Mouse (Mus musculus): ENCODE measurements around the gene Anapc11.

Gene Anapc11

GRCm38 (mm10) chr11:120609250-120609649 is 11.0 kb downstream of the Anapc11 start:
- Histone ChIP-seq H3K27me3 (ENCODE audit: control insufficient read depth, insufficient read depth, low read length, poor library complexity, severe bottlenecking) (no peaks in the 10 kb centered on the region), H3K36me3 (ENCODE audit: control insufficient read depth, insufficient read depth, low read length, poor library complexity, severe bottlenecking) (peaks cover 10% of the 10 kb centered on the region)
- no peak for DNase-seq (ENCODE audit: low read depth, low spot score)

GRCm38 (mm10) chr11:120610477-120611046 is 12.3 kb downstream of the Anapc11 start:
- Histone ChIP-seq H3K36me3 (ENCODE audit: control insufficient read depth, insufficient read depth, low read length, poor library complexity, severe bottlenecking) (peaks cover 4% of the 10 kb centered on the region), H3K27me3 (ENCODE audit: control insufficient read depth, insufficient read depth, low read length, poor library complexity, severe bottlenecking) (no peaks in the 10 kb centered on the region)
- no peak for DNase-seq (ENCODE audit: low read depth, low spot score)

GRCm38 (mm10) chr11:120612763-120613162 is 14.5 kb downstream of the Anapc11 start:
- Histone ChIP-seq H3K36me3 (ENCODE audit: control insufficient read depth, insufficient read depth, low read length, poor library complexity, severe bottlenecking) (peaks cover 4% of the 10 kb centered on the region), H3K27me3 (ENCODE audit: control insufficient read depth, insufficient read depth, low read length, poor library complexity, severe bottlenecking) (no peaks in the 10 kb centered on the region)
- peak; percentile 82 for DNase-seq (ENCODE audit: low read depth, low spot score)

GRCm38 (mm10) chr11:120613481-120613972 is 15.3 kb downstream of the Anapc11 start:
- Histone ChIP-seq H3K36me3 (ENCODE audit: control insufficient read depth, insufficient read depth, low read length, poor library complexity, severe bottlenecking) (peaks cover 4% of the 10 kb centered on the region), H3K27me3 (ENCODE audit: control insufficient read depth, insufficient read depth, low read length, poor library complexity, severe bottlenecking) (no peaks in the 10 kb centered on the region)
- DNase-seq (ENCODE audit: low read depth, low spot score), result no peak

GRCm38 (mm10) chr11:120613976-120614375 is 15.8 kb downstream of the Anapc11 start:
- DNase-seq (ENCODE audit: low read depth, low spot score), result no peak
- H3K27me3 ChIP-seq (ENCODE audit: control insufficient read depth, insufficient read depth, low read length, poor library complexity, severe bottlenecking), result no peaks in the 10 kb centered on the region
- peaks cover 4% of the 10 kb centered on the region for H3K36me3 ChIP-seq (ENCODE audit: control insufficient read depth, insufficient read depth, low read length, poor library complexity, severe bottlenecking)

GRCm38 (mm10) chr11:120615167-120615566 is 16.9 kb downstream of the Anapc11 start:
- no peaks in the 10 kb centered on the region for H3K27me3 ChIP-seq (ENCODE audit: control insufficient read depth, insufficient read depth, low read length, poor library complexity, severe bottlenecking)
- no peak for DNase-seq (ENCODE audit: low read depth, low spot score)
- peaks cover 4% of the 10 kb centered on the region for H3K36me3 ChIP-seq (ENCODE audit: control insufficient read depth, insufficient read depth, low read length, poor library complexity, severe bottlenecking)

- no peak for DNase-seq (ENCODE audit: low read depth, low spot score)
- Histone ChIP-seq H3K36me3 (ENCODE audit: control insufficient read depth, insufficient read depth, low read length, poor library complexity, severe bottlenecking) (peaks cover 8% of the 10 kb centered on the region), H3K27me3 (ENCODE audit: control insufficient read depth, insufficient read depth, low read length, poor library complexity, severe bottlenecking) (no peaks in the 10 kb centered on the region)
Observed at GRCm38 (mm10) chr11:120615606-120616203, 17.5 kb downstream of the Anapc11 start.

- Histone ChIP-seq H3K36me3 (ENCODE audit: control insufficient read depth, insufficient read depth, low read length, poor library complexity, severe bottlenecking) (peaks cover 10% of the 10 kb centered on the region), H3K27me3 (ENCODE audit: control insufficient read depth, insufficient read depth, low read length, poor library complexity, severe bottlenecking) (no peaks in the 10 kb centered on the region)
- no peak for DNase-seq (ENCODE audit: low read depth, low spot score)
Observed at GRCm38 (mm10) chr11:120616617-120617294, 18.5 kb downstream of the Anapc11 start.

- DNase-seq (ENCODE audit: low read depth, low spot score), result peak; percentile 95
- peaks cover 8% of the 10 kb centered on the region for H3K36me3 ChIP-seq (ENCODE audit: control insufficient read depth, insufficient read depth, low read length, poor library complexity, severe bottlenecking)
- H3K27me3 ChIP-seq (ENCODE audit: control insufficient read depth, insufficient read depth, low read length, poor library complexity, severe bottlenecking), result no peaks in the 10 kb centered on the region
Observed at GRCm38 (mm10) chr11:120617519-120618112, 19.4 kb downstream of the Anapc11 start, which contains the start of gene Pcyt2. Pcyt2 (minus strand) TSS chr11:120617936.

GRCm38 (mm10) chr11:120618619-120619535 is 20.7 kb downstream of the Anapc11 start:
- no peak for DNase-seq (ENCODE audit: low read depth, low spot score)
- H3K27me3 ChIP-seq (ENCODE audit: control insufficient read depth, insufficient read depth, low read length, poor library complexity, severe bottlenecking), result no peaks in the 10 kb centered on the region
- H3K36me3 ChIP-seq (ENCODE audit: control insufficient read depth, insufficient read depth, low read length, poor library complexity, severe bottlenecking), result peaks cover 8% of the 10 kb centered on the region

GRCm38 (mm10) chr11:120620195-120620594 is 22.0 kb downstream of the Anapc11 start:
- Histone ChIP-seq H3K27me3 (ENCODE audit: control insufficient read depth, insufficient read depth, low read length, poor library complexity, severe bottlenecking) (no peaks in the 10 kb centered on the region), H3K36me3 (ENCODE audit: control insufficient read depth, insufficient read depth, low read length, poor library complexity, severe bottlenecking) (peaks cover 8% of the 10 kb centered on the region)
- no peak for DNase-seq (ENCODE audit: low read depth, low spot score)

GRCm38 (mm10) chr11:120622805-120623204 is 24.6 kb downstream of the Anapc11 start:
- H3K27me3 ChIP-seq (ENCODE audit: control insufficient read depth, insufficient read depth, low read length, poor library complexity, severe bottlenecking), result no peaks in the 10 kb centered on the region
- H3K36me3 ChIP-seq (ENCODE audit: control insufficient read depth, insufficient read depth, low read length, poor library complexity, severe bottlenecking), result peaks cover 8% of the 10 kb centered on the region
- DNase-seq (ENCODE audit: low read depth, low spot score), result no peak

GRCm38 (mm10) chr11:120623961-120624679 is 25.9 kb downstream of the Anapc11 start:
- Histone ChIP-seq H3K27me3 (ENCODE audit: control insufficient read depth, insufficient read depth, low read length, poor library complexity, severe bottlenecking) (no peaks in the 10 kb centered on the region), H3K36me3 (ENCODE audit: control insufficient read depth, insufficient read depth, low read length, poor library complexity, severe bottlenecking) (peaks cover 8% of the 10 kb centered on the region)
- peak; percentile 79 for DNase-seq (ENCODE audit: low read depth, low spot score)
